Comparison of ENCODE assay signal across 24 mouse cellular contexts in genomic region chr16:29896393-29896792, GRCm38 (mm10).
DNase-seq lines count a peak whose midpoint lies in the region; ATAC-seq and TF ChIP-seq lines count a peak whose summit lies in the region.
"Had no signal": no experiment of that assay in that cellular context is flagged by ENCODE, and none has a peak within 500 bp of the region (broad histone marks: within the 10 kb centered on the region; RNA-seq: fewer than 3 reads in every experiment).

No protein-coding gene starts in this region.

- no peaks in the 10 kb centered on the region for H3K9me3 ChIP-seq in lung, postnatal 0 days (ENCODE audit: low read length)
- no peaks in the 10 kb centered on the region for H3K9me3 ChIP-seq in stomach, embryonic 15.5 days
- H3K9me3 ChIP-seq: heart, embryonic 10.5 days; limb, embryonic 13.5 days; midbrain, embryonic 15.5 days; neural tube, embryonic 12.5 days had no signal

- no peaks in the 10 kb centered on the region for H3K27me3 ChIP-seq in liver, adult 2 months (ENCODE audit: control insufficient read depth, insufficient read depth, low read length)
- H3K27me3 ChIP-seq in lung, postnatal 0 days (replicated peaks; ENCODE audit: insufficient read depth, low read length) = no peaks in the 10 kb centered on the region
- no peaks in the 10 kb centered on the region for H3K27me3 ChIP-seq in stomach, embryonic 15.5 days (replicated peaks)
- H3K27me3 ChIP-seq: neural tube, embryonic 12.5 days had no signal

- H3K9ac ChIP-seq in liver, adult 2 months (ENCODE audit: low read depth, low read length) = no peak overlapping the region
- H3K9ac ChIP-seq in lung, postnatal 0 days (replicated peaks; ENCODE audit: low read depth) = no peak overlapping the region
- no peak overlapping the region for H3K9ac ChIP-seq in stomach, embryonic 15.5 days
- H3K9ac ChIP-seq: limb, embryonic 13.5 days; midbrain, embryonic 15.5 days; neural tube, embryonic 12.5 days had no signal

- H3K27ac ChIP-seq in liver, adult 2 months (replicated peaks; ENCODE audit: insufficient read depth, low read depth, low read length) = no peak overlapping the region
- no peak overlapping the region for H3K27ac ChIP-seq in lung, postnatal 0 days (ENCODE audit: low read length)
- H3K27ac ChIP-seq in stomach, embryonic 15.5 days = no peak overlapping the region
- H3K27ac ChIP-seq: heart, embryonic 10.5 days; hindbrain, postnatal 0 days; layer of hippocampus, adult 2 months; limb, embryonic 13.5 days; midbrain, embryonic 15.5 days; neural tube, embryonic 12.5 days had no signal

- peak; percentile 28 for DNase-seq in liver, adult 2 months (ENCODE audit: extremely low read depth, low read depth, low spot score)
- no peak for DNase-seq in liver
- DNase-seq in lung, postnatal 0 days (ENCODE audit: low spot score) = peak; percentile 41
- no peak for DNase-seq in lung, postnatal 36 days
- DNase-seq in heart, adult 11 months = no peak
- no peak for DNase-seq in spleen, adult 12 weeks (ENCODE audit: low spot score)
- DNase-seq: adrenal gland, postnatal 25 days; cerebellum, adult 9-10 months; kidney, adult 2 months; kidney, postnatal 10 days; layer of hippocampus, postnatal 36 days; lung, postnatal 14 days; right cerebral cortex, postnatal 14 days; spleen, adult 18-20 months; thymus, adult 18-20 months; thymus, postnatal 36 days had no signal

- peak; percentile 59 for ATAC-seq in lung, postnatal 0 days
- ATAC-seq in stomach, embryonic 15.5 days (ENCODE audit: insufficient read depth, low FRiP score, low read depth) = peak; percentile 79
- ATAC-seq: forebrain, embryonic 14.5 days; hindbrain, postnatal 0 days; midbrain, embryonic 15.5 days had no signal

- H3K79me2 ChIP-seq in liver, adult 2 months (ENCODE audit: control insufficient read depth, insufficient read depth, low read length) = no peaks in the 10 kb centered on the region

- WGBS in liver, adult 2 months = 52% methylated on average over 4 of the region's 4 CpGs
- 56% methylated on average over 4 of the region's 4 CpGs for WGBS in lung, postnatal 0 days
- WGBS in stomach, embryonic 15.5 days = 56% methylated on average over 4 of the region's 4 CpGs

- TF ChIP-seq POLR2A in liver, adult 2 months (IDR thresholded peaks at IDR 0.05; ENCODE audit: extremely low read depth, insufficient read depth, low read length) = no peak

- no peak for TF ChIP-seq EP300 in lung, postnatal 0 days (IDR thresholded peaks at IDR 0.05)

- no peaks in the 10 kb centered on the region for H3K36me3 ChIP-seq in liver, adult 2 months (ENCODE audit: control insufficient read depth, insufficient read depth, low read length)
- H3K36me3 ChIP-seq in lung, postnatal 0 days (ENCODE audit: insufficient read depth, low read length) = no peaks in the 10 kb centered on the region
- no peaks in the 10 kb centered on the region for H3K36me3 ChIP-seq in stomach, embryonic 15.5 days
- H3K36me3 ChIP-seq: heart, embryonic 10.5 days; limb, embryonic 13.5 days; midbrain, embryonic 15.5 days; neural tube, embryonic 12.5 days had no signal

- H3K4me1 ChIP-seq in liver, adult 2 months (ENCODE audit: control insufficient read depth, insufficient read depth, low read length) = peaks cover 3% of the 10 kb centered on the region; the same call in 1 of the 2 replicates
- 0 out of 2 replicates have a peak, but pooled peaks cover 7% of the 10 kb centered on the region for H3K4me1 ChIP-seq in lung, postnatal 0 days (ENCODE audit: insufficient read depth, low read depth, low read length)
- peaks cover 12% of the 10 kb centered on the region for H3K4me1 ChIP-seq in stomach, embryonic 15.5 days

- no peak overlapping the region for H3K4me2 ChIP-seq in lung, postnatal 0 days (replicated peaks; ENCODE audit: low read depth, low read length)
- no peak overlapping the region for H3K4me2 ChIP-seq in stomach, embryonic 15.5 days
- H3K4me2 ChIP-seq: limb, embryonic 13.5 days; midbrain, embryonic 15.5 days; neural tube, embryonic 12.5 days had no signal

- no peak overlapping the region for H3K4me3 ChIP-seq in liver, adult 2 months (ENCODE audit: insufficient read depth, low read depth, low read length)
- H3K4me3 ChIP-seq in lung, postnatal 0 days (ENCODE audit: low read depth, low read length) = no peak overlapping the region
- no peak overlapping the region for H3K4me3 ChIP-seq in stomach, embryonic 15.5 days (replicated peaks)
- H3K4me3 ChIP-seq: heart, embryonic 10.5 days; layer of hippocampus, adult 2 months; limb, embryonic 13.5 days; midbrain, embryonic 15.5 days; neural tube, embryonic 12.5 days had no signal

- no peak for TF ChIP-seq CTCF in liver, adult 2 months (IDR thresholded peaks at IDR 0.05; ENCODE audit: low read depth, low read length)
- no peak for TF ChIP-seq CTCF in lung, postnatal 0 days (IDR thresholded peaks at IDR 0.05)

Comparison
In these comparisons a context has a peak if more than half of its experiments do, and no peak if none do; other contexts are left out.
1. DNase-seq: peak in liver, adult 2 months (single experiment) and lung, postnatal 0 days (single experiment); none in liver (single experiment), lung, postnatal 36 days (single experiment), heart, adult 11 months (single experiment) and spleen, adult 12 weeks (single experiment).